Mouse (Mus musculus) left cerebral cortex, adult 9 months (tissue): ENCODE measurements at regions not wholly inside any gene's neighbourhood (a gene's known extent, or its start where the extent isn't known, plus 50 kb on each side); places are given as distances from the start of the nearest gene placed in this dataset.

Experiments
- DNase-seq, 2 experiments: peaks; one replicate each; pipeline ENCODE4 v3.0.0; 2022; ENCODE audit warnings: low spot score in 2 of 2

DNA sequence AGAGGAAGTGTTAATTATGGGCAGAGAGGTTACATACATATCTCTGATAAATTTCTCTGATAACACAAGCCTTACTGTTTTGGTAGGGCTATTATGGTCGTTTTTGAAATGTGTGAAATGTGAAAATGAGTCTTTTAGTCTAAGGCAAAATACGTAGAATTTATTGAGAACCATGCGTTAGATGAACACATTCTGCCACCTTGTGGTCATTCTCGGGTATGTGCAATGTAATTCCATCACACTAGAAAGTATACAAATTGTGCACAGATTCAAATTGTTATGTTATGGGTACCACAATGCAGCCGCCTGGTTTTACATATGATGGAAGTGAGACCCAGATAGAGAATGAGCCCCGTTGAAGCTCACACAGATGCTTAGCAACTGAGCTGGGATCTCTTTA lies 138.7 kb downstream of the Cdr1 start:
- peak in 1 of 2 experiments; percentile 17 for DNase-seq

DNA sequence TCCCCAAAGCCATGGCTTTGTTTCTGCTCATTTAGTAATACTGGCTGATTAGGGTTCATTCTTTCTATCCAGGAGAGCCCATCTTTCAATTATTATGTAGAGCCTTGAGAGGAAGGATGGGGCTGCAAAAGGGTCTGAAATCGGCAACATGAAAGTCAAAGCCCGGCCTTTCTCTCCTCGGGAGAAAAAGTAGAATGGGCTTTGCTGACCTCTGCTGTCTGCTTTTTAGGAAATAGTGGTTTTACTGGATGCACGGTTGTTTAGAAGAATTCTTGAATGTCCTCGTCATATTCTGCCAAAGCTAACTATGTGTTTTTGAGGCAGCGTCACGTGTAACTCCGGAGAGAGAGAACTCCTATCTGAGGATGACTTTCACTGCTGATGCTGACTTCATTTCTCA lies 142.2 kb downstream of the Cdr1 start:
- DNase-seq = no peak
